Mouse (Mus musculus): ENCODE data around the gene Mgst1.

Gene Mgst1

DNA sequence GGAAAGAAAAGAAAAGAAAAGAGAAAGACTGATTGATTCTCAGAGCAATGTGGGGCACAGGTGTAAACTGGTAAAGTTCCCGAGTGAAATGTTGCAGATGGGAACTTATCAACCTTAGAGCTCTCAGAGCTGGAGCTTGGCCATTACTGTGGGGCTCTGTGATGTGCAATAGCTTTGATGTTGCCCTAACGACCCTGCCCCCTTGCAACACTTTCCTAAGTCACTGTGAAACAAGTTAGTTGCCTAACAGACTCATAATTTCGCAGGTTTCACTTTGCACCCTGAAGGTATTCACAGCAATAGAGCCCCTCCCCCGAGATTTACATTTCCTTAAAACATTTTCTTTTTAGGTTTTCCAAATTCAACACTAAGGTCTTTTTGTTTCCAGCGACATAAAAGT lies at the start of gene Mgst1:
TSS of gene Mgst1 (plus strand) at position 387 of the 400 bp plus-strand sequence.
- no peak for DNase-seq

DNA sequence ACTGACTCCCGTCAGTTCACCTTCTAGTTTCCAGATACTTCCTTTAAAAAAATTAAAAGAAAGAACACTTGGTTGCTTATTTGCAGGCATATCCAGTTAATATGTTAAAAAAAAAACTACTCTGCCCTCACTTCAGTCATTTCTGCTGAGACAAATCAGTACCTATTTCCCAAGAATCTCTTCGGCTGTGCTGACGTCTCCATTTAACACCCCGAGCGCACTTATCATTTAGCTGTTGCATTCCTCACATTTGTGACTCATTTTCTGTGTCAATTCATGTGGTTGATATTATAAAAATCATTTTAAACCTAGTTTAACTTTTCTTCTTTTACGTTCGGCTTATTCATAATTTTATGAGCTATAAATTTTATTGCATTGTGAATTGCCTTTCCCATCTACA lies 47.7 kb upstream of the Mgst1 start:
- no peak for DNase-seq

GRCm38 (mm10) chr6:138095060-138095459 lies 45.1 kb upstream of the Mgst1 start:
- no peak for DNase-seq

DNA sequence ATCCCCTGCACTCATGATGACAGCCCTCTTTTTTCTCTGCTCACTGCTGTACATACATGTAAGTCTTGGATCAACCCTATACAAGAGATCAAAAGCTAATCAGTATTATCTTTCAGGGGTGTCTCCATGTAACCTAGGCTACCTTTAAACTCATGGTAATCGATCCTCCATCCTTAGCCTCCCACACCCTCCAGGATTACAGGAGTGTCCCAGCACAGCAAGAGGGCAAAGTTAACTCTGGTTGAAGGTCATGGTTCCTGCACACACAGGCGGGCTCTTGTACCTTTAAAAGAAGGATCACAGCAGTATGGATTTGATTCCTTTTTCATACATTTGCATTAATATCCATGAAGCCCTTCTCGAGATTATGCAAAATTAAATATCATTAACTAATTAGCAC lies 40.5 kb upstream of the Mgst1 start:
- no peak for DNase-seq

- no peak for DNase-seq
Measured at GRCm38 (mm10) chr6:138101843-138102242, 38.3 kb upstream of the Mgst1 start.

- DNase-seq, result no peak
Measured at GRCm38 (mm10) chr6:138102940-138103339, 37.2 kb upstream of the Mgst1 start.

DNA sequence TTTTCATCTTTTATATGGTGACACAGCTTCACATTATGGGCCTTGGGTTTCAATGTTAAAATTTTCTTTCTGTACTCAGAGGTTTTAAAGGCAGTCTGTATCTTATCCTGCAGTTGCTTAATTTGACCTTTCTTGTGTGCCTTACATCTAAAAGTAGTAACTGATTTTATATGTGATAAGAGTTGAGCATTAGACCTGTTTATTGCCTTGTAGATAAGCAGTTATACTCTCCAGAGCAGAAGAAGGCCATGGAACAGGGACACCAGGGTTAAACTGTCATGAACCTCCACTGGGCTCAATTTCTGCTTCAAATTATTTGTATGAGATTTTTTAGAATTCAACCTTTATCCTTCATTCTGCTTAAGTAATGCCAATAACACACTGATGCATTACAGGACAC lies 35.6 kb upstream of the Mgst1 start:
- DNase-seq, result no peak

- DNase-seq, result no peak
Measured at GRCm38 (mm10) chr6:138117496-138117895, 22.6 kb upstream of the Mgst1 start.

DNA sequence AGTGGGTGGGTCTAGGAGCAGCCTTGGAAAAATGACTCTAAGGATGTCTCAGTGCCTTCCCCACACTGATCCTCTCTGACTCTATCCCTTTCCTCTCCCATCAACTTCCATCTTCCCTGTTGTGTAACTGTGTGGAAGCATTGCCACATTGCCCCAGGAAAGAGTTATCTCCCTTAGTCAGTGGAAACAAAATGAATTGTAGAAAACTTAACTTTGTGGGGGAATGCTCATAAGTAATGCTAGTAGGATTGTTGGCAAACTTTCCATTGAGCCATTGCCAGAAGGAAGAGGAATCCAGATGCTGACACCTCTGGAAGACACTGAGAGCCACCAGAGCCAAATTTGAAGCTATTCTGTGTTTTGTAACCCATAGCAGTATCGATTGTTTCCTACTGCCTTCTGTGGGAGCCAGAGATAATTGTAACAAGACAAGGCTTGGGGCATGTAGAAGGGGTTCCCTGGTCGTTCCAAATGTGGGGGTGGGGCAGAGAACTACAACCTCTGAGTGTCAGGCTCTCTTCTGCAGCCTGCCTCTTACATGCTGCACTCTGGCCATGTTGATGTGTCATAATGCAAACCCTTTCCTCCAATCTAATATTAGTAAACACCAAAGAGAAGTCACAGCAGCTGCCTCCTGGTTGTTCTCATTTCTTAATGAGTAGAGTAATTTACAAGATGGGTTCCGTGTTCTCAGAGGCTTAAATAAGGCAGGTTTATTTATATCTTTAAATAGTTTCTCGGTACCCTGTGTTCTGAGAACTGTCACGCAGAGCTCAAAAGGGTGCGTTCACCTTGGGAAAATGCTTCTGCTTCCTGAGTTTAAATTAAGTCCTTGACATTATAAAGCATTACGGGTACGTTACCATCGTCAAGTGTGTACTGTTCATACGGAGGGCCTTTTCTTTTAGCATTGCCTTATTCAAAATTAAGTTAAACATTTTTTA lies 11.5 kb upstream of the Mgst1 start:
- no peak for DNase-seq

DNA sequence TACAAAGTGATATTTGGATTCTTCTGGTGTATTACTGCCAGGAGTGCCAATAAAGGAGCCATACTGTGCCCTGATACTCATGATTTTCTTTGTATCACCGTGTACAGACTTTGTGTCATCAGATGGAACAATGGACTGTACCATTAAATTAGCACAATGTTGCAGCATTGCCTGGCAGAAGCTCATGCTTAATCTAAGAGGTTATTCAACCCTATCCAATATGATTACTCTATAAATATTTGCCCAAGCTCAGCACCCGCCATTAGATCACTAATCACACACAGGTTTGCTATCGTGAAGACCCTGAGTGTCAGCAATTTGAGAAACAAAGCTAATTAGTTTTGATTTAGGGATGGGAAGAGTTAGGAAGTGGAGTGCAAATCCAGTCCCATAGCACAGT lies 9.6 kb upstream of the Mgst1 start:
- no peak for DNase-seq

GRCm38 (mm10) chr6:138140336-138140735 lies 220 bp downstream of the Mgst1 start:
- DNase-seq, result peak; percentile 10

DNA sequence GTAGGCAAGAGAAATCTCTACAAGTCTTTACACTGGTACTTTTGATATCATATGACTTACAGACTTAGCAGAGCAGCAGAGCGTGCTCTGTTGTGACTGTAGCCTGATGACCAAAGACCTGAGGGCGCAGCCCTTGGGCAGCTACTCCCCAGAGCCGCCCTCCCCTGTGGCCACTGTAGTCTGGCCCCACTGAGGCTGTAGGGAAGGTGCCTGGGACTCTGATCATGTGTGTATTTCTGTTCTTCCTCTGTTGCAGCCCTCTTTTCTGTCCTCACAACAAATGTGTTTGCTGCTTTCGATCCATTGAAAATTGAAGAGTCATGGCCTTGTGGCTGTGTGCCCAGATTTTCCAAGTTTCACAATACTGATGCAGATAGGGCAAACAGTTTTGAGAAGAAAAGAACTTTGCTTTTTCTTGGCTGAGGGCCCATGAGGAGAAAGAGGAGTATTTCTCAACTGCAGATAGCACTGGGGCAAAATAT lies 1.0 kb downstream of the Mgst1 start:
- no peak for DNase-seq

- DNase-seq, result no peak
Measured at GRCm38 (mm10) chr6:138142604-138143003, 2.5 kb downstream of the Mgst1 start.

DNA sequence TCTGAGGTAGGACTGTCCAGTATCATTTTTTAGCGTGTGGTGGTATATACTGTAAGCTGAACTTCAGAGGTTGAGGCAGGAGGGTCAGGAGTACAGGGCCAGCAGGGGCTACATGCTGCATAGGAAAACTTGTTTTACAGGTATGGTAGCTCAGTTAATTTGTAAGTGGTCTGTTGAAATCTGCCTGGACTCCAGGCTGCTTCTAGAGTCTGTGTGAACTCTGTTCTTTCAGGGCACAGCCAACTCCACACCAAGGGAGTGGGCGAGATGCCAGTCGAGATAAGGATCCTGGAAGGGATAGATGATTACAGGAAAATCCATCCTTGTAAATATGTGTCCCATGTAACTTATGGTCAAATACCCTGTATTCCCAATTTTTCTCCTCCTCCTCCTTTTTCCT lies 3.3 kb downstream of the Mgst1 start:
- DNase-seq, result no peak

GRCm38 (mm10) chr6:138153111-138153510 lies 13.0 kb downstream of the Mgst1 start:
- DNase-seq, result peak; percentile 72

DNA sequence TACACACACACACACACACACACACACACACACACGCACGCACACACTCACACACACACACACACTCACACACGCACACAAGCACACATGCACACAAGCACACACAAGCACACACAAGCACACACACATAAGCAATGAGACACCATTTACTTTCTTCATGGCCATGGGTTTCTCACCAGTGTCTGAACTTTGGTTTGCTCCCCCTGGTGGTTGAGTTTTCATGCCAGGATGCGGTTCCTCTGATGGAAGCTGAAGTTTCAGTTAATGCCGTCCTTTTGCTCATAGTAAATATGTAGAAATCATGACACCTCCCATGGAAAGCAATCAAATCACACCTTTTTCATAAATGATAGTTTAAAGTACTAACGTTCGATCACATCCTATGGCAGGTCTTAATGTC lies 23.8 kb downstream of the Mgst1 start:
- peak; percentile 25 for DNase-seq

GRCm38 (mm10) chr6:138171480-138172224 lies 31.5 kb downstream of the Mgst1 start:
- DNase-seq, result no peak

Measured in thymus, postnatal 4 days (tissue).